Mouse (Mus musculus) heart, embryonic 13.5 days (tissue): ENCODE results near the gene Sde2. TPM values are rescaled to one million over a fixed set of nuclear protein-coding genes. Genes with fewer than 3 reads are reported as not detected.
"Not testable (repeated sequence)": the region's sequence is repeated elsewhere in the genome, so short reads cannot be mapped to it uniquely, and the experiment has no call there.

Experiments
- ATAC-seq: fragments of 200-750 bp; cut with Nextera tagmentation; 2 replicates; pipeline ENCODE4 v1.8.0; 2017; ENCODE audit warnings: moderate TSS enrichment; ENCODE audit not compliant: insufficient number of reproducible peaks, low FRiP score, low TSS enrichment; ENCODE audit errors: extremely low read depth
- H3K27ac ChIP-seq: fragments of 300-500 bp; sonication (generic); replicated peaks from 2 replicates; pipeline ENCODE4 v1.5.1; 2015; ENCODE audit warnings: moderate library complexity, mild to moderate bottlenecking, inconsistent platforms
- H3K27me3 ChIP-seq: fragments of 300-500 bp; sonication (generic); replicated peaks from 2 replicates; pipeline ENCODE4 v1.6.1; 2015; ENCODE audit warnings: mild to moderate bottlenecking, inconsistent platforms
- H3K36me3 ChIP-seq: fragments of 300-500 bp; sonication (generic); 2 replicates; pipeline ENCODE4 v1.6.1; 2015; ENCODE audit warnings: mild to moderate bottlenecking, inconsistent platforms
- H3K4me1 ChIP-seq: fragments of 300-500 bp; sonication (generic); 2 replicates; pipeline ENCODE4 v1.6.1; 2015; ENCODE audit warnings: inconsistent platforms
- H3K4me2 ChIP-seq: fragments of 300-500 bp; sonication (generic); 2 replicates; pipeline ENCODE4 v1.6.1; 2015; ENCODE audit warnings: inconsistent platforms, mild to moderate bottlenecking, moderate library complexity
- H3K4me3 ChIP-seq: fragments of 300-500 bp; sonication (generic); 2 replicates; pipeline ENCODE4 v1.5.1; 2015; ENCODE audit warnings: moderate library complexity, mild to moderate bottlenecking, inconsistent platforms
- H3K9ac ChIP-seq: fragments of 300-500 bp; sonication (generic); 2 replicates; pipeline ENCODE4 v1.6.1; 2015; ENCODE audit warnings: inconsistent platforms, mild to moderate bottlenecking, moderate library complexity
- H3K9me3 ChIP-seq: fragments of 300-500 bp; sonication (generic); 2 replicates; pipeline ENCODE4 v1.6.1; 2016; ENCODE audit warnings: inconsistent platforms
- WGBS: fragments of 180-500 bp; shearing (Covaris S2); methylation state at CpG from one replicate; pipeline ENCODE4 v1.1.7; 2015; ENCODE audit warnings: mixed read lengths; 5-methylcytosine and 5-hydroxymethylcytosine counted together
- polyA plus RNA-seq: library from polyadenylated mRNA; unstranded; fragments of >200 nt; fragmentation: Nextera tagmentation; extraction: Ambion mirVana; gene quantifications from 2 replicates; pipeline ENCODE4 v1.2.1, GENCODE M21; 2015

Sde2 gene
- polyA plus RNA-seq, 1 experiment from 2014 or later = 22.0 TPM

DNA sequence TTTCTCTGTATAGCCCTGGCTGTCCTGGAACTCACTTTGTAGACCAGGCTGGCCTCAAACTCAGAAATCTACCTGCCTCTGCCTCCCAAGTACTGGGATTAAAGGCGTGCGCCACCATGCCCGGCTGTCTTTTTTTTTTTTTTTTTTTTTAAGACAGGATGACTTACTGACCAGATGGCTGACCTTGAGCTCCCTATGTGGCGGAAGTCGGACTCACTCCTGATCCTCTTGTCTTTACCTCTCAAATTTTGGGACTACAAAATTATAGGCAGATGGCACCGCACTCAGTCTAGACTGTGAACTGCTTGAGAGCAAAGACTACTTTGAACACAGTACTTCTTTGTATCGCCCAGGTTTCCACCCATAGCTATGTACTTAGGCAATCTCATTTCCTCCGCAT is 14.5 kb upstream of the Sde2 start:
- H3K27ac ChIP-seq, H3K27me3 ChIP-seq, H3K4me3 ChIP-seq, H3K9ac ChIP-seq, ATAC-seq, H3K4me1 ChIP-seq, H3K4me2 ChIP-seq, H3K36me3 ChIP-seq, H3K9me3 ChIP-seq: not testable (repeated sequence)
- WGBS = 90% methylated on average over 8 of the region's 8 CpGs

DNA sequence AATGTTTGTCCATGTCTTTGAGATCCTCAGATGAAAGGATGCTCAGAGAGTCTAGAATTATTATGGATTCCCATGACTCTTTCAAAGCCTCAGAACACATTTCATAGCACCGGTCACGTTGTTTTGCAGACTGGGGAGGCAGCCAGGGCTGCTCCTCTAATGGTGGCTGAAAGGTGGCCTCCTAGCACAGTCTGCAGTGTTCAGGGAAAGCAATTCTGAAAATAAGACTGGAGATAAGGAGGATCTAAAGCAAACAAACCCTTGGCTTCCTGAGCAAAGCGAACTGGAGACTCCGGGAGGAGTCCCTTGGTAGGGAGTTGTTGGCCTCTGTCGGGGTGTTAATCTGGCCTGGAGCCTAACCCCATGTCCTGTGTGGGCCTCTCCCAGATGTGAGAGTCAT is 13.7 kb upstream of the Sde2 start:
- Histone ChIP-seq H3K4me2 (no peak overlapping the region), H3K27ac (no peak overlapping the region), H3K27me3 (no peaks in the 10 kb centered on the region), H3K4me3 (no peak overlapping the region), H3K36me3 (no peaks in the 10 kb centered on the region), H3K9ac (no peak overlapping the region), H3K9me3 (no peaks in the 10 kb centered on the region), H3K4me1 (no peaks in the 10 kb centered on the region)
- 76% methylated on average over 5 of the region's 5 CpGs for WGBS
- ATAC-seq = no peak

DNA sequence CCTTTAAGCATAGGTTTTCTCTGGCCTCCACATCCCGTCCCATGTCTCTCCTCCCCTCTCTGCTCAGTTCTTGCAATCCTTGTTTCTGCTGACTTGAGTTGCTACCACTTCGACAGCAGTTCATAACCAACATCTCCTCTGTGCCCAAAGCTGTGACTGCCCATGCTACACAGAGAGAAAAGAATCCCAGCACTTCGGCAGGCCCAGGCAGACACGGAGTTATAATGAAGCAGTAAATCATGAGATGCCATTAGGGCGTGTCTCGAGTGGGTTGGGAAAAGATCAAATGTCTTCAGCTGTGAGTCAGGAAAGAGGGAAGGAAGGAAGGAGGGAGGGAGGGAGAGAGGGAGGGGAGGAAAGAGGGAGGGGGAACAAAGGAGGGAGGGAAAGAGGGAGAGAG is 12.9 kb upstream of the Sde2 start:
- Histone ChIP-seq H3K36me3 (no peaks in the 10 kb centered on the region), H3K4me3 (no peak overlapping the region), H3K9me3 (no peaks in the 10 kb centered on the region), H3K4me1 (no peaks in the 10 kb centered on the region), H3K27ac (no peak overlapping the region), H3K27me3 (no peaks in the 10 kb centered on the region), H3K4me2 (no peak overlapping the region), H3K9ac (no peak overlapping the region)
- no peak for ATAC-seq
- 55% methylated on average over 6 of the region's 6 CpGs for WGBS

DNA sequence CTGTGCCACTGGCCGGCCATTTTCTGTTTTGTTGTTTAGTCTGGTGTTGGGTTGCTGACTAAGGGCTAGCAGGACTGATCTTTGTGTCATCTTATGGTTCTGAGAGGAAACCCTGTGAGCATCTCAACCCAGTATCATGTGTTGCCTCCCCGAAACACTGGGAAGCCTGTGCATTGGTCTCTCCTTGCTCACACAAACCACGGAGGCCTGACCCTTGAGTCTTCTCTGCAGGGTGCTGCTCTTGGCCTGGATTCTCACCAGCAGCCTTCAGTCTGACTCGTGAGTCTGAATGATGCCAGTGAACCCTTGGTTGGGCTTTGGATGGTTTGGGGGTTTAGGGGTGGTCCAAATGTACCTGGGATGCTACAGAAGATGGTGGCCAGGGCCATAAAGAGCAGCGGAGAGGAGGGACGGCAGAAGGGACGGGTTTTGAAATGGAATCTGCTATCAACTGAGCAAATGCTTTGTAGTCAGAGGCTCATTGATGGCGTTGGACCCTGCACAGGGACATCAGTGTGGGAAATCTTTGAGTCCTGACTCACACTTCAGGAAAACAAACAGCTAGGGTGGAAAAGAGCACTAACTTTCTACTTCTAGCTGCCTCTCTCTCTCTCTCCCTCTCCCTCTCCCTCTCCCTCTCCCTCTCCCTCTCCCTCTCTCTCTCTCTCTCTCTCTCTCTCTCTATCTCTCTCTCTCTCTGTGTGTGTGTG is 11.6 kb upstream of the Sde2 start:
- Histone ChIP-seq H3K9me3 (no peaks in the 10 kb centered on the region), H3K4me1 (no peaks in the 10 kb centered on the region), H3K4me2 (no peak overlapping the region), H3K4me3 (no peak overlapping the region), H3K9ac (no peak overlapping the region), H3K27me3 (no peaks in the 10 kb centered on the region), H3K27ac (no peak overlapping the region), H3K36me3 (no peaks in the 10 kb centered on the region)
- WGBS = 68% methylated on average over 8 of the region's 8 CpGs
- ATAC-seq = no peak

DNA sequence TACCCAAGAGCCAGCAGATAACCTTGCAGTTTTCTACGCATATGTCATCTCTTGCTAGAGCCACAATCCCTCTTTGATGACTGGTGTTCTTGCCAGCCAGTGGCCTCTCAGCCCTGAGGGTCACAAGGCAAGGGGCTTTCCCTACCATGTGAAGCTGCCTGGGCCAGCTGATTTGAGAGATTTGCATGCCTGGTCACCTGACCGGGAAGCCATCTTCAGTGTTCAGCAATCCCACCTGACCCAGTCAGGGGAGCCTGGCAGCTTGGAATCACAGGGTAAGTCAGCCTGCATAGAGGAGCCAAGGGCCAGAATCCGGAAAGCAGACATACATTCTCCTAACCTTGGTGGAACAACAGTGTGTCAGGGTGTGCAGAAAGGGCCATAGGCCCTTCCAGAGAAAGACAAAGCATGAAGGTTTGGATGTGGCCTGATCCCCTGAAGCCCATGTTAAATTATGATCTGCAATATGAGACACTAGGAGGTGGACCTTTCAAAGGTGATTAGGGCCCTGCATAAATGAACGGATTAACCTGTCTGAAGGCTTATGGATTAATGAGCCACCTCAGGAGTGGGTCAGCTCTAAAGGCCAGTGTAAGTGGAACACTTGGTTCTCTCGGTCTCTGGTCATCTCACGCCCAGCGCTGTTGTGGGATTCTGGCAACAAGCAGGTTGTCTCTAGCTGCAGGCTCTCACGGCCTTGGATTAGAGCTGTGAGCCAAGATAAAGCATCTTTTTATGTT is 9.2 kb upstream of the Sde2 start:
- H3K4me3 ChIP-seq = no peak overlapping the region
- no peaks in the 10 kb centered on the region for H3K27me3 ChIP-seq
- no peak overlapping the region for H3K4me2 ChIP-seq
- no peaks in the 10 kb centered on the region for H3K36me3 ChIP-seq
- WGBS = 76% methylated on average over 8 of the region's 8 CpGs
- no peak overlapping the region for H3K9ac ChIP-seq
- no peaks in the 10 kb centered on the region for H3K9me3 ChIP-seq
- no peak overlapping the region for H3K27ac ChIP-seq
- ATAC-seq = no peak
- H3K4me1 ChIP-seq = no peaks in the 10 kb centered on the region

DNA sequence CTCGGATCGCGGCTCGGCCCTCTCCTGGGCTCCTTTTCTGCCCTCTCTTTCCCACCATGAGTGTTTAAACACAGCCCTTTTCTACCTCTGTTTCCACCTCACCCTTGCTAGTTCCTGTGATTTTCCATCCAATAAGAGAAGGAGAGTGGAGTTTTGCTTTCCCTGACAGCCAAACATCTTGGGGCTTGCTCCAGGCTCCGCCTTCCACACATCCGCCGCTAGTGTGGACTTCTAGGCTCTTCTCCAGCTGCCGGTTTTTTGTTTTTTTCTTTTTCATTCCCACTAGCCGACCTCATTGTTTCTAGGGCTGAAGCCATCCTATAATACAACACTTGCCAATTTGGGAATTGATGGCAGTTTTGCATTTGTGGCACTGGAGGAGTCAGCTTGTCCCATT is 2.8 kb upstream of the Sde2 start:
- H3K27me3 ChIP-seq = no peaks in the 10 kb centered on the region
- peak overlapping the region; percentile 75 for H3K4me2 ChIP-seq
- WGBS = 2% methylated on average over 9 of the region's 9 CpGs
- peak overlapping the region; percentile 76 for H3K9ac ChIP-seq
- ATAC-seq = peak; percentile 32; the same call in 1 of the 2 replicates
- H3K4me1 ChIP-seq = peaks cover 46% of the 10 kb centered on the region
- H3K9me3 ChIP-seq = no peaks in the 10 kb centered on the region
- H3K27ac ChIP-seq = peak overlapping the region; percentile 98
- H3K36me3 ChIP-seq = peaks cover 3% of the 10 kb centered on the region; the same call in 1 of the 2 replicates
- peak overlapping the region; percentile 47 for H3K4me3 ChIP-seq

DNA sequence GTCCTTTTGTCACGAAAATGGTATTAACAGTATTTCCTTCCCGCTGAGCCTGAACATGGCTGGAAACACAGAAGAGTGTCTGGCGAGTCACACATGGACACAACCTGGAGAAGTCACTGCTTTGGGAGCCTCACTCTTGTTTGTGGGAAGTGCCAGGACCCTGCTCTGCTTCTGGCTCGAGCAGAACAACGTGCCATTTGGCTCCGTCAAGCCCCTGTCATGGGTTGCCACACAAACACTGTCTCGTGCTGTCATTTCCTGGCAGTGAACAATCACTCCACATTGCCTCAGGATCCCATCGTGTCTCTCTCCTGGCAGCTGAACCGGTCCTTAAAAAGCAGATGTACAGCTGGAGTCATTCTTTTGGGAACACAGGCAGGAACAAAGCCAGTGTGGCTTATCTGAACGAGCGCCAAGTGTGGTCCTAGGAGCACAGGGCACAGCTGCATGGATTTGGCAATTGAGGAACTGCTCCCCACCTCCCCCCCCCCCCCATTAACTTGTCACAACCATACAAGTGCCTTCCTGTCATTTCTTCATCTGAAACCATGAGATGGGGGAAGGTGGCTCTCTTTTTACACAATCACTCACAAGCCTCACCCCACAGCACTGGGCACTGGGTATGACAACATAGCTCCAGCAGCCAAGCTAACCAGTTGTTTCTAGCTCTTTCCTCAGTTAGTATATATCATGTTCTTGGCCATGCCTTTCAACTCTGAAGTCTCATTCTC is 2.3 kb upstream of the Sde2 start:
- peaks cover 3% of the 10 kb centered on the region; the same call in 1 of the 2 replicates for H3K36me3 ChIP-seq
- H3K27me3 ChIP-seq = no peaks in the 10 kb centered on the region
- peak overlapping the region; percentile 98 for H3K27ac ChIP-seq
- peak overlapping the region; percentile 47 for H3K4me3 ChIP-seq
- peaks cover 46% of the 10 kb centered on the region for H3K4me1 ChIP-seq
- no peaks in the 10 kb centered on the region for H3K9me3 ChIP-seq
- peak overlapping the region; percentile 75 for H3K4me2 ChIP-seq
- peak overlapping the region; percentile 76 for H3K9ac ChIP-seq
- no peak for ATAC-seq
- 9% methylated on average over 11 of the region's 11 CpGs for WGBS

DNA sequence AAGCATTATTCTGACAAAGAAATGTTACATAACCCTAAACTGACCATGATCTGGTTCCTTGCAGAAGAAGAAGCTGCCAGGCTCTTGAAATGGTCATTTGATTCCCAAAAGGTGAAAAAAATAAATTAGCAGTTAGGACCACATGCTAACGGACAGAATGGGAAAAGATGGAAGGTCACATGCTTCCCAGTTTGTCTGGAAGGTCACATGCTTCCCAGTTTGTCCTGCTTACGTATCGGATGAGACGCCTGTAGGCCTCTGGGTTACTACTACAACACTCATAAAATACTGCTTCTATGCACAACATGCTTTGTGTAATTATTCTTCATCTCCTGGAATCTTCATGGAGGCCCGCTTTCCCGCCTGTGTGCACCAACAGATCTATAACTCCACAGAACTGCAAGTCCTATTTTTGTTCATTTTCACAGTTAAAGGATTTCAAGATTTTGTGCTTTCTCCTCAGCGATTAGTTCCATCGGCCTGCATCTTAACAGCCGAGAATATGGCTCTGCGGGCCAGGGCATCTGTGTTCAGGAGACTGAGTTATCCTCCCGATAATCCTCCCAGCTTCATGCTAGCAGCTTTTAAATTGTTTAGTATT is 1.1 kb upstream of the Sde2 start:
- H3K4me3 ChIP-seq = peak overlapping the region; percentile 46
- peak overlapping the region; percentile 84 for H3K9ac ChIP-seq
- WGBS = 39% methylated on average over 11 of the region's 11 CpGs
- ATAC-seq = no peak
- H3K27ac ChIP-seq = peak overlapping the region; percentile 98
- no peaks in the 10 kb centered on the region for H3K9me3 ChIP-seq
- H3K4me2 ChIP-seq = peak overlapping the region; percentile 75
- peaks cover 46% of the 10 kb centered on the region for H3K4me1 ChIP-seq
- H3K36me3 ChIP-seq = peaks cover 5% of the 10 kb centered on the region
- no peaks in the 10 kb centered on the region for H3K27me3 ChIP-seq

DNA sequence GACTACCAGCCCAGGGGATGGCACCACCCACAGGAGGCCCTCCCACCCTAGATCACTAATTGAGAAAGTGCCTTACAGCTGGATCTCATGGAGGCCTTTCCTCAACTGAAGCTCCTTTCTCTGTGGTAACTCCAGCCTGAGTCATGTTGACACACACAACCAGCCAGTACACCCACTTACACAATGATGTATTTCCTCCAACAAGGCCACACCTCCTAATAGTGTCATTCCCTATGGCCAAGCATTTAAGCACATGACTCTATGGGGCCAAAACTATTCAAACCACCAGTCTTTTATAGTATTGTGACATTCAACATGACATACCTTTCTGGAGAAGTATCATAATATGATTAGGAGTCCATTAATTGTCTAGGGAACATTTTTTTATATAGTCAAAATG is 7.8 kb downstream of the Sde2 start:
- H3K27ac ChIP-seq = no peak overlapping the region
- H3K9me3 ChIP-seq = no peaks in the 10 kb centered on the region
- no peaks in the 10 kb centered on the region for H3K4me1 ChIP-seq
- H3K4me3 ChIP-seq = no peak overlapping the region
- peaks cover 88% of the 10 kb centered on the region for H3K36me3 ChIP-seq
- H3K4me2 ChIP-seq = no peak overlapping the region
- ATAC-seq = no peak
- no peaks in the 10 kb centered on the region for H3K27me3 ChIP-seq
- H3K9ac ChIP-seq = no peak overlapping the region

DNA sequence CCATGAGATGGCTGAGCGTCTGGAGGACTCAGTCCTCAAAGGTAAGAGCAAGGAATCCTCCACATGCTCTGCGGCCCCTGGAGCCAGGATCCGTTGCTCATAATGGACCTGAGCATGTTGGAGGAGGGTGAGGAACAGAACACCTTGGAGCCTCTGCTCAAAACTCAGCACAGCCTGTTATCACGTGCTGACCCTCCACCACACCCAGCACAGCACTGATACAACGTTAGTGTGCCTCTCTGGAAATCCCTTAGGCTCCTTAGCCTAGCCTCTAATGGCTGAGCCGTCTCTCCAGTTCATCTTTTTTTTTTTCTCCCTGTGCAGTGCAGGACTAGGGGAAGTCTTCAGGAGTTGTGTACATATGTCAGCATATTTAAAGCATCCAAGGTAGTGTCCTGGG is 9.1 kb downstream of the Sde2 start:
- Histone ChIP-seq H3K9me3 (no peaks in the 10 kb centered on the region), H3K9ac (no peak overlapping the region), H3K4me1 (no peaks in the 10 kb centered on the region), H3K27ac (no peak overlapping the region), H3K4me3 (no peak overlapping the region), H3K4me2 (no peak overlapping the region), H3K27me3 (no peaks in the 10 kb centered on the region), H3K36me3 (peaks cover 95% of the 10 kb centered on the region)
- 76% methylated on average over 6 of the region's 6 CpGs for WGBS
- ATAC-seq = no peak

DNA sequence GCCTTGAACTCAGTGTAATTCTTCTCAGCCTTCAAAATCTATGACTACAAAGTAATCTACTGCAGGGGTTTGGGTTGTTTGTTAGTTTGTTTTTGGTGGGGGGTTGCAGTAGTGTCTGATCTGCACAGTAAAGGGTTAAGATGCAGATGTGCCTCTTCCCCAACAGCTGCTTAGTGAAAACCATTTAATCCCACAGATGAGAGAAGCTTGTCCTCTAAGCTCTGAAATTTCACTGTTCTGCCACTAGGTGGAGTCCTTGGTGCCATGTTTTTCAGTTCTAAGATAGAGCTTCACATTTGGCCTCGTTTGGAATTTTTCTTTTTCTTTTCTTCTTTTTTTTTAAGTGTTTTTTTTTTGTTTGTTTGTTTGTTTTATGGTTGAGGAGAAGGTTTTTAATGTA is 12.7 kb downstream of the Sde2 start:
- 17% methylated on average over 1 of the region's 1 CpGs for WGBS
- no peaks in the 10 kb centered on the region for H3K4me1 ChIP-seq
- H3K36me3 ChIP-seq = peaks cover 95% of the 10 kb centered on the region

More for the DNA sequence above, 12.7 kb downstream of the Sde2 start:
- no peak overlapping the region for H3K4me3 ChIP-seq
- no peak overlapping the region for H3K9ac ChIP-seq
- no peak for ATAC-seq
- no peak overlapping the region for H3K27ac ChIP-seq
- no peaks in the 10 kb centered on the region for H3K9me3 ChIP-seq
- H3K4me2 ChIP-seq = no peak overlapping the region
- H3K27me3 ChIP-seq = no peaks in the 10 kb centered on the region
